Mouse (Mus musculus) neural tube, embryonic 14.5 days (tissue): ENCODE measurements around the gene Mms19. TPM values are rescaled to one million over a fixed set of nuclear protein-coding genes. Genes with fewer than 3 reads are reported as not detected.

Experiments
- ATAC-seq: fragments of 200-750 bp; cut with Nextera tagmentation; 2 replicates; pipeline ENCODE4 v1.8.0; 2017; ENCODE audit warnings: low read depth, mild to moderate bottlenecking, moderate TSS enrichment, moderate library complexity
- H3K27ac ChIP-seq: fragments of 300-500 bp; sonication (generic); 2 replicates; pipeline ENCODE4 v1.5.1; 2014; ENCODE audit warnings: low read depth, mild to moderate bottlenecking, control low read depth, low read length, moderate library complexity, mixed read lengths
- H3K27me3 ChIP-seq: fragments of 300-500 bp; sonication (generic); 2 replicates; pipeline ENCODE4 v1.6.1; 2014; ENCODE audit warnings: low read length; ENCODE audit not compliant: control insufficient read depth, insufficient read depth
- H3K36me3 ChIP-seq: fragments of 300-500 bp; sonication (generic); 2 replicates; pipeline ENCODE4 v1.6.1; 2014; ENCODE audit warnings: low read length, mixed read lengths; ENCODE audit not compliant: control insufficient read depth, insufficient read depth
- H3K4me1 ChIP-seq: fragments of 300-500 bp; sonication (generic); 2 replicates; pipeline ENCODE4 v1.6.1; 2014; ENCODE audit warnings: low read length; ENCODE audit not compliant: control insufficient read depth, insufficient read depth
- H3K4me2 ChIP-seq: fragments of 300-500 bp; sonication (generic); 2 replicates; pipeline ENCODE4 v1.6.1; 2014; ENCODE audit warnings: mild to moderate bottlenecking, low read depth, low read length, control low read depth
- H3K4me3 ChIP-seq: fragments of 300-500 bp; sonication (generic); 2 replicates; pipeline ENCODE4 v1.5.1; 2014; ENCODE audit warnings: low read depth, low read length, control low read depth, mixed read lengths
- H3K9ac ChIP-seq: fragments of 300-500 bp; sonication (generic); replicated peaks from 2 replicates; pipeline ENCODE4 v1.6.1; 2014; ENCODE audit warnings: low read depth, mild to moderate bottlenecking, control low read depth, low read length, mixed read lengths
- H3K9me3 ChIP-seq: fragments of 300-500 bp; sonication (generic); 2 replicates; pipeline ENCODE4 v1.6.1; 2016; ENCODE audit warnings: low read length; ENCODE audit not compliant: control insufficient read depth
- WGBS: fragments of 180-500 bp; shearing (Covaris S2); extraction: QIAGEN DNeasy Blood & Tissue Kit; methylation state at CpG from one replicate; pipeline ENCODE4 v1.1.7; 2014; 5-methylcytosine and 5-hydroxymethylcytosine counted together
- polyA plus RNA-seq: library from polyadenylated mRNA; unstranded; fragments of >200 nt; fragmentation: Nextera tagmentation; extraction: Ambion mirVana; gene quantifications from 2 replicates; pipeline ENCODE4 v1.2.1, GENCODE M21; 2014

Mms19 gene
- polyA plus RNA-seq, 1 experiment from 2014 or later: 33.7 TPM

DNA sequence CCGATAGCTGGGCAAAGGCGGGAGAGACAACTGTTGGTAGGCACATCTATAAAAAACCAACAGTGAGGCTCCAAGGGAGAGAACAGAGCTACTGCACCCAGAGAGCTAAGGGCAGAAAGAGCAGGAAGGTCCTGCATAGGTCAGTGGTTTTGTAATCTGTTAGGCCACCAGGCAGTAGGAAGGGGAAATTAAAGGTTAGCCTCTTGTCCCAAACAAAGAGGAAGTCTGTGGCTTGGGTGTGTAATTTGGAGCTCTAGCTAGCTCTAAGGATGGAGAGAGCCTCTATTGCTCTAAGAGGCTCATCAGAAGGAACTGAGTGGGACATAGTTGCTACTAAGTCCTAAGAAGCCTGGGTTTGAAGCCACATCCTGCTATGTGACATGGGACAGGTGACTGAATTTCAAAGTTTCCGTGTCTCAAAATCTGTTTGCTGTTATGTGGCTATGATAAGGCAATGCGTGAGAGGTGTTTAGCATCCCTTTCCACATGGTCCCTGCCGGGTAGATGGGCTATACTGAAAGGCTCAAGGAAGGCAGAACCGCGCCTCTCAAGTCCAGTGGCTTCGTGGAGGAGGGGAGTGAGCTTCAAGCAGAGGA, 80.4 kb downstream of the Mms19 start:
- Histone ChIP-seq H3K36me3 (no peaks in the 10 kb centered on the region), H3K27me3 (no peaks in the 10 kb centered on the region), H3K27ac (no peak overlapping the region), H3K4me3 (no peak overlapping the region), H3K4me2 (no peak overlapping the region), H3K9me3 (no peaks in the 10 kb centered on the region), H3K9ac (no peak overlapping the region), H3K4me1 (peaks cover 4% of the 10 kb centered on the region; the same call in 1 of the 2 replicates)
- WGBS: 85% methylated on average over 8 of the region's 8 CpGs
- ATAC-seq: no peak

DNA sequence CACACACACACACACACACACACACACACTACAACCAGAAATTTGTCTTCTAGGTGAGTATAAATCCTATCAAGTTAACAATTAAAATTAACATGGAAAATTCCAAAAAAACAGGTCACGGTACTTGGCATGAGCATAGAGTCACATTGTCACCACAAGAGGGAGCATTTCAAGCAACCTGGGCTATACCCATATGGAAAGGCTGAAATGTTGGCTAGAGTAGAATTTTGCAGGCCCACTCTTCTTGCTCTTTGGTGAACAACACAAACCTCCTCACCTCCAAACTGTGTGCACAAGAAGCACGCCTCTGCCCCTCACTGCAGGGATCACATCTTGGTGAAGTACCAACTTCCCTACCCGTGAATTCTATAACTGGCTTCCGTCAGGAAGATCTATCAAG, 82.1 kb downstream of the Mms19 start:
- Histone ChIP-seq H3K4me1 (peaks cover 13% of the 10 kb centered on the region), H3K27ac (no peak overlapping the region), H3K27me3 (no peaks in the 10 kb centered on the region), H3K9ac (no peak overlapping the region), H3K36me3 (no peaks in the 10 kb centered on the region), H3K4me3 (no peak overlapping the region), H3K4me2 (no peak overlapping the region), H3K9me3 (no peaks in the 10 kb centered on the region)
- 51% methylated on average over 4 of the region's 4 CpGs for WGBS
- no peak for ATAC-seq

GRCm38 (mm10) chr19:41896319-41896711, 84.6 kb downstream of the Mms19 start:
- H3K36me3 ChIP-seq: no peaks in the 10 kb centered on the region
- H3K9me3 ChIP-seq: no peaks in the 10 kb centered on the region
- 18% methylated on average over 18 of the region's 18 CpGs for WGBS
- no peak overlapping the region for H3K27ac ChIP-seq
- H3K9ac ChIP-seq: peak overlapping the region; percentile 32; the same call in 1 of the 2 replicates
- no peaks in the 10 kb centered on the region for H3K27me3 ChIP-seq
- ATAC-seq: peak; percentile 44; the same call in 1 of the 2 replicates
- H3K4me2 ChIP-seq: peak overlapping the region; percentile 92
- peak overlapping the region; percentile 80 for H3K4me3 ChIP-seq
- peaks cover 13% of the 10 kb centered on the region for H3K4me1 ChIP-seq

DNA sequence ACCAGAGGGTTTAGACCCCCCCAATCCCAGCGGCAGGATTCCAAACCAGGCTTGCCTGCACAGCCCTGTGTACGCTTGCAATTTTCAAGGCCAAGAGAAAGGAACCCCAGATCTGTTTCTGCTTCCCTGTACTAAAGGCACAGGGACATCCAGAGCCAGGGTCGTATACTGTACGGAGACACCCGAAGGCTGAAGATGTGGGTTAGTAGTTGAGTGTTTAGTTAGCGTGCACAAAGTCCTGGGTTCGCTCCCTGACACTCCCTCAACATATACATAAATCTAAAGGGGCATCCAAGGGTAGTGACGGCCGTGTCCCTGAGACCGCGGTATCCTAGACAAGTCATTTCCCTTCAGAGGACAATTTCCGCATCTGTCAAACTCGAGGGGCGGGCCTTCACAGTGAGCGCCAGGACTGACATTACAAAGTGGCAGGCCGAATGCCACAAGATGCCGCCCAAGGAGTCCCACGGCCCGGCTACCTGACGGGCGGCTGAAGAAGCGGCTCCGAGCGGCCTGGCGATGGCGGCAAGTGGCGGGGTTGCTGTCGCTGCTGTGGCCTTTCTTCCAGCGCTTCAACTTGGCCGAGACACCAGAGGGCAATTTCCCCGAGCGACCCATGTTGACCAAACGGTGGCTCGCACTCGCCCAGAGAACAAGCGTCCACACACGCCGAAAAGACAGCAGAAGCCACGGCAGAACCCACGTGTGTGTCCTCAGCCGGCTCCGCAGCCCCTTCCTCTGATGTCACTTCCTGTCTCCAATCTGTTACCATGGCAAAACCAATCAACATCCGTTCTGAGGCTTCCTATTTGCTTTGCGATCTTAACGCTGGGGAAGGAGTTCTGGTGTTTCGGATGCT, 85.3 kb downstream of the Mms19 start, which contains the start of gene Rrp12:
Gene Rrp12, minus strand, starts transcription at position 714 of the 859 bp plus-strand sequence.
- no peak within 1 kb of the TSS for H3K27ac ChIP-seq
- peak; percentile 98 for ATAC-seq
- no peaks in the 10 kb centered on the region for H3K9me3 ChIP-seq
- H3K4me1 ChIP-seq: peaks cover 13% of the 10 kb centered on the region
- peak within 1 kb of the TSS; percentile 48 for H3K9ac ChIP-seq
- H3K4me3 ChIP-seq: peak within 1 kb of the TSS; percentile 80
- H3K36me3 ChIP-seq: 0 out of 2 replicates have a peak, but pooled peaks cover 5% of the 10 kb centered on the region
- no peaks in the 10 kb centered on the region for H3K27me3 ChIP-seq
- H3K4me2 ChIP-seq: peak within 1 kb of the TSS; percentile 92
- 2% methylated on average over 46 of the region's 46 CpGs for WGBS

DNA sequence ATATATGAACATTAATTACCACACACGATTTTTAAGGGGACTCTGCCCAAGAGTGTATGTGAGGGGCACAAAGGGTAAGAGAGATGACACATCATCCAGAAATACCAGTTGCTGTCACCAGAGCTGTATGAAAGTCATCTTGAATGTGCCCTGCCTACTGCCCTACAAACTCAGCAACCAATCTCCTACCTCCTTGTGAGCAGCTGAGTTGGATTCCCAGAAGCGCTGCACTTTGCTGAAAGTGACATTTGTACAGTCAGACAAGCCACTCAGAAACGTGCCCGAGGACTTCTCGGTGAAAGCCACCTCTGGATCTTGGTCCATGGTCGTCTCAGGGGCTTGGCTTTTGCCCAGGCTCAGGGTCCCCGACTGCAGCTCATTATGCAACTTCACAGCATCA, 86.0 kb downstream of the Mms19 start:
- Histone ChIP-seq H3K4me2 (peak overlapping the region; percentile 92), H3K4me3 (peak overlapping the region; percentile 80), H3K27me3 (no peaks in the 10 kb centered on the region), H3K4me1 (peaks cover 13% of the 10 kb centered on the region), H3K27ac (no peak overlapping the region), H3K9ac (no peak overlapping the region; the same call in 1 of the 2 replicates), H3K36me3 (peaks cover 8% of the 10 kb centered on the region; the same call in 1 of the 2 replicates), H3K9me3 (no peaks in the 10 kb centered on the region)
- 56% methylated on average over 7 of the region's 7 CpGs for WGBS
- no peak for ATAC-seq

Other genes with a start within 250 kb of the Mms19 start
- gene Slit1, start 237.5 kb downstream of the Mms19 start, polyA plus RNA-seq: 38.5 and 53.5 TPM in 2 replicates
- gene Arhgap19, start 179.1 kb downstream of the Mms19 start, polyA plus RNA-seq: 3.6 and 5.9 TPM in 2 replicates
- 25.0 and 31.4 TPM in 2 replicates for gene Frat1, start 151.2 kb downstream of the Mms19 start, polyA plus RNA-seq
- gene Frat2, start 133.0 kb downstream of the Mms19 start, polyA plus RNA-seq: 5.4 and 12.0 TPM in 2 replicates
- 10.7 and 14.7 TPM in 2 replicates for gene Rrp12, start 85.0 kb downstream of the Mms19 start, polyA plus RNA-seq
- 521 and 528 TPM in 2 replicates for gene Pgam1, start 69.2 kb downstream of the Mms19 start, polyA plus RNA-seq
- 60.7 and 69.2 TPM in 2 replicates for gene Exosc1, start 47.7 kb downstream of the Mms19 start, polyA plus RNA-seq
- 67.7 and 72.7 TPM in 2 replicates for gene Zdhhc16, start 47.7 kb downstream of the Mms19 start, polyA plus RNA-seq
- gene Ubtd1, start 606 bp upstream of the Mms19 start, polyA plus RNA-seq: 8.2 and 9.9 TPM in 2 replicates
- 0.73 and 0.80 TPM in 2 replicates for gene Ankrd2, start 54.8 kb upstream of the Mms19 start, polyA plus RNA-seq
- 1.3 and 1.7 TPM in 2 replicates for gene Hoga1, start 64.5 kb upstream of the Mms19 start, polyA plus RNA-seq
- 0.15 TPM in 1 of 2 replicates, not detected in the other for gene 4933411K16Rik, start 71.1 kb upstream of the Mms19 start, polyA plus RNA-seq
- gene Morn4, start 105.2 kb upstream of the Mms19 start, polyA plus RNA-seq: 118 and 131 TPM in 2 replicates
- 35.3 and 40.7 TPM in 2 replicates for gene Pi4k2a, start 109.3 kb upstream of the Mms19 start, polyA plus RNA-seq
- gene Avpi1, start 147.9 kb upstream of the Mms19 start, polyA plus RNA-seq: 9.4 and 10.8 TPM in 2 replicates
- gene Marveld1, start 166.2 kb upstream of the Mms19 start, polyA plus RNA-seq: 2.1 and 3.2 TPM in 2 replicates
- 34.2 and 37.2 TPM in 2 replicates for gene Zfyve27, start 182.8 kb upstream of the Mms19 start, polyA plus RNA-seq
- 0.21 and 13.5 TPM in 2 replicates for gene Sfrp5, start 221.1 kb upstream of the Mms19 start, polyA plus RNA-seq